Comparison of ENCODE assay signal across 10 mouse cellular contexts in the genomic region with DNA sequence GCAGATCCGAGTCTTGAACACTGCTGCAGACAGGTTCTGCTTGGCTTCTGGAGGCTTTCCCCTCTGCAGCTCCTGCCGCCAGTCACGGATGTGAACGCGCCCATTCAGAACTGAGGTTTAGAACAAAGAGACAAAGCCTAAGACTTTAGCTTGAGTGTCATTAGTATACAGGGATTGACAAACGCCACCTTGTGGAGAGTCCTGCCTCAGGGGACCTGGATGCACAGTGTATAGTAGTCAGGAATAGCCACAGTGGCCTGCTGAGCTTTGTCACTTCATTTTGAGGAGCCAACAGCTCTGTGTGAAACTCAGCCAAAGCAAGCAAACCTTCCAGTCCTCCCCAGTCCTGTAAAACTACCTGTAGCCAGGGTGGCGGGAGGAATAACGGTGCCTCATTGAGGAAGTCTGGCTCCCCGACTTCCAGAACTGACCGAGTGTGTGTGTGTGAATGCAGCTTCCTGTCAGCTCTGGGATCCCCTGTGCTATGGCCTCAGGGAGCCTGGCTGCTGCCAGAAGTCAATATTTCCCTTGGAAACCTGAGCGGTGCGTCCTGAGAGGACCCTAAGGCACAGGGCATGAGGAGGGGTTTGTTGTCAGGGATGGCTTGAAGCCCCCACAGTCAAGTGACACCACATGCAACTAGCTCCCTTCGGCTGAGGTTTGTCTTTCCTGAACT. TPM values are rescaled to one million over a fixed set of nuclear protein-coding genes. Genes with fewer than 3 reads are reported as not detected.
DNase-seq lines count a peak whose midpoint lies in the region; ATAC-seq and TF ChIP-seq lines count a peak whose summit lies in the region.
"Had no signal": no experiment of that assay in that cellular context is flagged by ENCODE, and none has a peak within 500 bp of the region (broad histone marks: within the 10 kb centered on the region; RNA-seq: fewer than 3 reads in every experiment).

No protein-coding gene starts in this region.

- TF ChIP-seq CTCF in cerebellum, adult 2 months (IDR thresholded peaks at IDR 0.05; ENCODE audit: borderline replicate concordance, insufficient read depth, low read depth, low read length) = peak; percentile 33; the same call in 1 of the 2 replicates
- TF ChIP-seq CTCF in G1E (IDR thresholded peaks at IDR 0.05; ENCODE audit: low read depth, low read length) = no peak

- no peaks in the 10 kb centered on the region for H3K9me3 ChIP-seq in G1E (replicated peaks)
- no peaks in the 10 kb centered on the region for H3K9me3 ChIP-seq in heart, embryonic 10.5 days
- H3K9me3 ChIP-seq: forebrain, embryonic 10.5 days; midbrain, embryonic 12.5 days had no signal

- intact Hi-C loops in left cerebral cortex, postnatal 4 days (cut with DNase I) = no loop called here

- DNase-seq in cerebellum, adult 2 months = no peak
- DNase-seq in cerebellum, adult 11-12 months = no peak
- peak; percentile 23 for DNase-seq in left cerebral cortex, postnatal 4 days
- DNase-seq in left cerebral cortex, adult 18-20 months (ENCODE audit: low spot score in 2 of 2) = no peak
- no peak for DNase-seq in G1E (ENCODE audit: low spot score)
- no peak for DNase-seq in heart, embryonic 10.5 days (ENCODE audit: low spot score)
- DNase-seq in urinary bladder, postnatal 25 days (ENCODE audit: low spot score) = no peak

- TF ChIP-seq POLR2A in cerebellum, adult 2 months (IDR thresholded peaks at IDR 0.05; ENCODE audit: borderline replicate concordance, insufficient read depth, low read length) = no peak

- WGBS in cerebellum, adult 2 months = 54% methylated on average over 13 of the region's 13 CpGs
- 81% methylated on average over 13 of the region's 13 CpGs for WGBS in heart, embryonic 10.5 days

- H3K36me3 ChIP-seq in G1E (replicated peaks) = peaks cover 95% of the 10 kb centered on the region
- H3K36me3 ChIP-seq in heart, embryonic 10.5 days = peaks cover 63% of the 10 kb centered on the region

- no peaks in the 10 kb centered on the region for H3K27me3 ChIP-seq in cerebellum, adult 2 months (ENCODE audit: control insufficient read depth, insufficient read depth, low read length)
- H3K27me3 ChIP-seq in G1E (ENCODE audit: insufficient read depth, low read length) = no peaks in the 10 kb centered on the region
- H3K27me3 ChIP-seq in heart, embryonic 10.5 days (ENCODE audit: insufficient read depth, poor library complexity, severe bottlenecking) = no peaks in the 10 kb centered on the region
- H3K27me3 ChIP-seq: midbrain, embryonic 12.5 days had no signal

- H3K27ac ChIP-seq in cerebellum, adult 2 months (ENCODE audit: insufficient read depth, low read length) = no peak overlapping the region
- peak overlapping the region; percentile 71; the same call in 1 of the 2 replicates for H3K27ac ChIP-seq in heart, embryonic 10.5 days
- H3K27ac ChIP-seq: forebrain, embryonic 10.5 days; midbrain, embryonic 12.5 days had no signal

- no peak overlapping the region for H3K4me3 ChIP-seq in cerebellum, adult 2 months (replicated peaks; ENCODE audit: insufficient read depth, low read depth, low read length)
- H3K4me3 ChIP-seq in G1E (ENCODE audit: low read depth, low read length) = peak overlapping the region; percentile 5; the same call in 1 of the 2 replicates
- H3K4me3 ChIP-seq in heart, embryonic 10.5 days = no peak overlapping the region
- H3K4me3 ChIP-seq: forebrain, embryonic 10.5 days; midbrain, embryonic 12.5 days had no signal

- peaks cover 8% of the 10 kb centered on the region for H3K4me1 ChIP-seq in cerebellum, adult 2 months (ENCODE audit: control insufficient read depth, insufficient read depth, low read length)
- peaks cover 98% of the 10 kb centered on the region for H3K4me1 ChIP-seq in G1E (ENCODE audit: insufficient read depth, low read depth, low read length)
- peaks cover 38% of the 10 kb centered on the region for H3K4me1 ChIP-seq in heart, embryonic 10.5 days
- H3K4me1 ChIP-seq: forebrain, embryonic 10.5 days; midbrain, embryonic 12.5 days had no signal

- no peak for ATAC-seq in G1E (ENCODE audit: extremely low read depth, insufficient number of reproducible peaks, low FRiP score, poor library complexity, severe bottlenecking)
- ATAC-seq in frontal cortex, adult (ENCODE audit: low TSS enrichment) = no peak

RNA-seq across cellular contexts. Expression of a gene that starts 16.8 kb away (rescaled TPM):
- 6.3 and 6.4 TPM in 2 replicates for polyA plus RNA-seq in cerebellum, adult 2 months (2012; rRNA removed)
- 10 to 100 TPM; 10.9 to 11.9 TPM for total RNA-seq in left cerebral cortex, postnatal 4 days (2021)
- total RNA-seq in left cerebral cortex, adult 18-20 months (2021) = 1 to 10 TPM; 9.0 to 9.7 TPM
- total RNA-seq in G1E (2014; fragmentation: Nextera tagmentation) (14.7 and 16.4 TPM in 2 replicates), G1E (2017) (15.0 and 18.0 TPM in 2 replicates)
- polyA plus RNA-seq in G1E (2012) = 4.2 and 5.9 TPM in 2 replicates
- 5.6 and 9.4 TPM in 2 replicates for polyA plus RNA-seq in heart, embryonic 10.5 days (2016; fragmentation: Nextera tagmentation; extraction: Ambion mirVana)

RNA-seq across cellular contexts. Expression of a gene that starts 24.8 kb away (rescaled TPM):
- 33.3 and 33.7 TPM in 2 replicates for polyA plus RNA-seq in cerebellum, adult 2 months (2012; rRNA removed)
- total RNA-seq in left cerebral cortex, postnatal 4 days (2021) = 10 to 100 TPM; 24.2 to 26.1 TPM
- total RNA-seq in left cerebral cortex, adult 18-20 months (2021) = 10 to 100 TPM; 30.1 to 33.1 TPM
- total RNA-seq in G1E (2014; fragmentation: Nextera tagmentation) (36.1 and 41.2 TPM in 2 replicates), G1E (2017) (49.0 and 51.8 TPM in 2 replicates)
- 6.0 and 8.5 TPM in 2 replicates for polyA plus RNA-seq in G1E (2012)
- 9.9 and 10.3 TPM in 2 replicates for polyA plus RNA-seq in heart, embryonic 10.5 days (2016; fragmentation: Nextera tagmentation; extraction: Ambion mirVana)

RNA-seq across cellular contexts. Expression of a gene that starts 32.6 kb away (rescaled TPM):
- polyA plus RNA-seq in cerebellum, adult 2 months (2012; rRNA removed) = 0.36 and 0.57 TPM in 2 replicates
- 1 to 10 TPM; 1.9 to 3.3 TPM for total RNA-seq in left cerebral cortex, postnatal 4 days (2021)
- under 1 TPM; 0.14 to 0.93 TPM for total RNA-seq in left cerebral cortex, adult 18-20 months (2021)
- total RNA-seq in G1E (2014; fragmentation: Nextera tagmentation) = 9.7 and 15.1 TPM in 2 replicates
- total RNA-seq in G1E (2017) = 19.8 and 22.4 TPM in 2 replicates
- 6.0 and 6.8 TPM in 2 replicates for polyA plus RNA-seq in G1E (2012)
- 5.0 and 8.3 TPM in 2 replicates for polyA plus RNA-seq in heart, embryonic 10.5 days (2016; fragmentation: Nextera tagmentation; extraction: Ambion mirVana)
